Mouse (Mus musculus): ENCODE data around the gene Brd2.

DNA sequence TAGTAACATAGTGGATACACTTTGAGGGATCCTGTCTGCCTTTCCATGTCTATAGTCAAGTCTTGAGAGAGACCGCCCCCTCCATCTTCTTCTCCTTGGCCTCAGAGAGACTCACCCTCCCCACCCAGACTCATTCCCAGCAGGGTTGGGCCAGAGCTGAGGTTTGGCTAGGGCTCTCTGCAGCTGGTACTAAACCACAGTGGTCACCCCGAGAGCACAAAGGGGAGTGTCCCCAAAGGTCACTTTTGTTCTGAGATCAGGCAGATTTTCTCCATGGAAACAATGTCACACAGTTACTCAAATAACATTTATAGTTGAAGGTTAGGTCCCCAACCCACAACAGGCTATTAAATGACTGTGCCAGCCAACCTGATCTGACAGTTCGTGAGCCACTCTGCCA lies 53.6 kb downstream of the Brd2 start:
- TF ChIP-seq CHD2 (IDR thresholded peaks at IDR 0.05; ENCODE audit: low read depth, low read length) (no peak), MAFK (IDR thresholded peaks at IDR 0.05; ENCODE audit: insufficient read depth, low read depth, low read length) (no peak), ZNF384 (IDR thresholded peaks at IDR 0.05; ENCODE audit: low read depth, low read length) (no peak), ZC3H11A (IDR thresholded peaks at IDR 0.05; ENCODE audit: borderline replicate concordance, low read depth, low read length) (no peak), HCFC1 (IDR thresholded peaks at IDR 0.05; ENCODE audit: borderline replicate concordance, insufficient read depth, low read length) (no peak)

All from ES-E14 (cell line).